Mouse (Mus musculus) midbrain, postnatal 0 days (tissue): ENCODE measurements around the gene Olfr1275. TPM values are rescaled to one million over a fixed set of nuclear protein-coding genes. Genes with fewer than 3 reads are reported as not detected.

Experiments
- ATAC-seq: fragments of 200-750 bp; cut with Nextera tagmentation; 2 replicates; pipeline ENCODE4 v1.8.0; 2017; ENCODE audit warnings: moderate number of reproducible peaks, mild to moderate bottlenecking, moderate TSS enrichment, moderate library complexity; ENCODE audit not compliant: low FRiP score
- DNase-seq: peaks from one replicate; pipeline ENCODE4 v3.0.0-alpha.2; 2015; ENCODE audit warnings: low spot score
- H3K27ac ChIP-seq: fragments of 300-500 bp; sonication (generic); 2 replicates; pipeline ENCODE4 v1.5.1; 2014; ENCODE audit warnings: low read depth, mild to moderate bottlenecking, low read length, mixed read lengths
- H3K27me3 ChIP-seq: fragments of 300-500 bp; sonication (generic); 2 replicates; pipeline ENCODE4 v1.6.1; 2014; ENCODE audit warnings: low read length, control low read depth, mixed read lengths; ENCODE audit not compliant: insufficient read depth
- H3K36me3 ChIP-seq: fragments of 300-500 bp; sonication (generic); 2 replicates; pipeline ENCODE4 v1.6.1; 2014; ENCODE audit warnings: low read length, control low read depth, mixed read lengths; ENCODE audit not compliant: insufficient read depth
- H3K4me1 ChIP-seq: fragments of 300-500 bp; sonication (generic); 2 replicates; pipeline ENCODE4 v1.6.1; 2014; ENCODE audit warnings: mild to moderate bottlenecking, control low read depth, antibody characterized with exemption, low read length, mixed read lengths; ENCODE audit not compliant: insufficient read depth
- H3K4me2 ChIP-seq: fragments of 300-500 bp; sonication (generic); 2 replicates; pipeline ENCODE4 v1.6.1; 2014; ENCODE audit warnings: low read depth, mild to moderate bottlenecking, low read length, mixed read lengths; ENCODE audit not compliant: poor library complexity, severe bottlenecking
- H3K4me3 ChIP-seq: fragments of 300-500 bp; sonication (generic); 2 replicates; pipeline ENCODE4 v1.5.1; 2014; ENCODE audit warnings: low read depth, mild to moderate bottlenecking, low read length, moderate library complexity
- H3K9ac ChIP-seq: fragments of 300-500 bp; sonication (generic); replicated peaks from 2 replicates; pipeline ENCODE4 v1.6.1; 2014; ENCODE audit warnings: mild to moderate bottlenecking, low read length, moderate library complexity, mixed read lengths; ENCODE audit not compliant: poor library complexity, severe bottlenecking
- H3K9me3 ChIP-seq: fragments of 300-500 bp; sonication (generic); 2 replicates; pipeline ENCODE4 v1.6.1; 2016; ENCODE audit warnings: low read length, control low read depth
- CTCF ChIP-seq: IDR thresholded peaks from 2 replicates; pipeline ENCODE4 v1.5.1; 2016; ENCODE audit warnings: antibody characterized with exemption, mild to moderate bottlenecking
- WGBS: fragments of 180-500 bp; shearing (Covaris S2); extraction: QIAGEN DNeasy Blood & Tissue Kit; methylation state at CpG from one replicate; pipeline ENCODE4 v1.1.7; 2014; 5-methylcytosine and 5-hydroxymethylcytosine counted together
- polyA plus RNA-seq: library from polyadenylated mRNA; unstranded; fragments of >200 nt; fragmentation: Nextera tagmentation; extraction: Ambion mirVana; gene quantifications from 2 replicates; pipeline ENCODE4 v1.2.1, GENCODE M21; 2015
- total RNA-seq: library from RNA; depleted of rRNA; stranded (reverse); fragments of >200 nt; gene quantifications from 2 replicates; pipeline ENCODE4 v1.2.3, GENCODE M21; 2014; rRNA removed

The Olfr1275 gene
- not detected in 2 replicates for total RNA-seq
- not detected in 2 replicates for polyA plus RNA-seq

- Histone ChIP-seq H3K4me2 (no peak within 1 kb of the TSS), H3K4me1 (no peaks in the 10 kb centered on the region), H3K4me3 (no peak within 1 kb of the TSS), H3K36me3 (no peaks in the 10 kb centered on the region), H3K27me3 (no peaks in the 10 kb centered on the region), H3K9me3 (no peaks in the 10 kb centered on the region), H3K9ac (no peak within 1 kb of the TSS), H3K27ac (no peak within 1 kb of the TSS)
- ATAC-seq (no peak), DNase-seq (no peak)
- 90% methylated on average over 1 of the region's 1 CpGs for WGBS
- no peak for TF ChIP-seq CTCF
Measured at GRCm38 (mm10) chr2:111235186-111235585, at the start of gene Olfr1275. Gene Olfr1275 (minus strand): TSS chr2:111235286.

DNA sequence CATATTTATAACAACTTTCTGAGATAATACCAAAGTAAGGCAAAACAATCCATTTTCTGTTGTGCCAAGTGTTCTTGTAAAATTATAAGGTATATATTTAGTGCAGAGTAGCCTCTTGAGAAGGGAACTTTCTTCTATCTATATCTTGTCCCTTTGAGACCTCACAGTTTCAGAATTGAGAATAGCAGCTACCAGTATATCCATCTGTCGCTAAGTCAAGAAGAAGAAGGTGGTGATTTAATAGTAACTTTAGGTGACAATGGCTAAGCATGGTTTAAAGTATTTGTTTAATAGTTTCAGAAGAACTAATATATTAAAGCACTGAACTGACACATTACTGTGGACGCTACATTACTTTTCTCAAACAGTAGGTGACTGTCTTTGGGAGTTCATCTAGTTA lies 38.9 kb upstream of the Olfr1275 start, which contains the start of gene Olfr1277:
Gene Olfr1277, minus strand, starts transcription at position 101 of the 400 bp plus-strand sequence.
- Histone ChIP-seq H3K4me2 (no peak within 1 kb of the TSS), H3K27me3 (no peaks in the 10 kb centered on the region), H3K4me3 (no peak within 1 kb of the TSS), H3K27ac (no peak within 1 kb of the TSS), H3K36me3 (no peaks in the 10 kb centered on the region), H3K9ac (no peak within 1 kb of the TSS), H3K9me3 (no peaks in the 10 kb centered on the region), H3K4me1 (no peaks in the 10 kb centered on the region)
- WGBS, result 78% methylated on average over 2 of the region's 2 CpGs
- TF ChIP-seq CTCF, result no peak
- ATAC-seq (no peak), DNase-seq (no peak)

DNA sequence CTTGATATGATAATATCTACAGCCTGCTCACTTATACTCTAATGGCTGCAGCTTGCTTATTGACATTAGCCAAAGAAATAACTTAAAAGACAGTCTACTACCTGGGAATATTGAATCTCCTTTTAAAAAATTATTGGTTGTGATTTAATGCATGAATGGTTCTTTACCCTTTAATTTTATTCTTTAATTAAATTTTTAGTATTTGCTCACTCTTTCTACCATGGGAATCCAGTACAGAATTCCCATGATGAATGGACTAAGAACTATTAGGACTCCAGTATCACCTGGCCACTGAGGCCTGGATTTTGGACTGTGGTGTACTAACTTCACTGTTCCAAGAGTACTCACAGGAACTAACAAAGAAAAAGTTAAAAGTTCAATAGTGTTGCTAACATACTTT lies 19.1 kb upstream of the Olfr1275 start, which contains the start of gene Olfr1276:
Gene Olfr1276, plus strand, starts transcription at position 301 of the 400 bp plus-strand sequence.
- no peak within 1 kb of the TSS for H3K4me3 ChIP-seq
- no peaks in the 10 kb centered on the region for H3K36me3 ChIP-seq
- ATAC-seq, result no peak
- no peak within 1 kb of the TSS for H3K27ac ChIP-seq
- H3K27me3 ChIP-seq, result no peaks in the 10 kb centered on the region
- no peaks in the 10 kb centered on the region for H3K9me3 ChIP-seq
- H3K4me1 ChIP-seq, result no peaks in the 10 kb centered on the region
- no peak within 1 kb of the TSS for H3K4me2 ChIP-seq
- H3K9ac ChIP-seq, result no peak within 1 kb of the TSS
- TF ChIP-seq CTCF, result no peak
- no peak for DNase-seq

DNA sequence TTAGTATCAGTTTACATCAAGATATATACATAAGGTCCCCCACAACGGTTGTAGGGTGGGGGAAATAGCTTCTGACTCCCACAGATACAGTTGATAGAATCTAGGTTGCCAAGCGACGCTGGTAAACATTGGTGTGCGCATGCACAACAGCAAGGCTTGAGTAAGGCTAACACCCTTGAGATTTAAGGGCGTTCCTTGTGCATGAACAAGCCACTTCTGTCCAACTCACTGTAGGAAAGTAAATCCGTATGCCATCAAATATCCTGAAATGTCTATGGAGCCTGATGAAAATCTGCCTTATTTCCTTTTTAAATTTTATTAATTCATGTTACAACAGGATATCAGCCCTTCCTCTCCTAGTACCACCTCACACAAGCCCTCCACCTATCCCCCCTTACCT lies 5.6 kb downstream of the Olfr1275 start, which contains the start of gene 4930430A15Rik:
Gene 4930430A15Rik, minus strand, starts transcription at position 101 of the 400 bp plus-strand sequence.
- 89% methylated on average over 6 of the region's 6 CpGs for WGBS
- Histone ChIP-seq H3K4me2 (no peak within 1 kb of the TSS), H3K4me1 (no peaks in the 10 kb centered on the region), H3K4me3 (no peak within 1 kb of the TSS), H3K9me3 (no peaks in the 10 kb centered on the region), H3K9ac (no peak within 1 kb of the TSS), H3K36me3 (no peaks in the 10 kb centered on the region), H3K27me3 (no peaks in the 10 kb centered on the region), H3K27ac (no peak within 1 kb of the TSS)
- ATAC-seq (no peak), DNase-seq (no peak)
- TF ChIP-seq CTCF, result no peak

- no peak for TF ChIP-seq CTCF
- Histone ChIP-seq H3K9ac (no peak overlapping the region), H3K9me3 (no peaks in the 10 kb centered on the region), H3K4me3 (no peak overlapping the region), H3K27ac (no peak overlapping the region), H3K36me3 (no peaks in the 10 kb centered on the region), H3K27me3 (no peaks in the 10 kb centered on the region), H3K4me1 (no peaks in the 10 kb centered on the region), H3K4me2 (no peak overlapping the region)
- DNase-seq, result no peak
- WGBS, result 93% methylated on average over 11 of the region's 11 CpGs
- no peak; the same call in 1 of the 2 replicates for ATAC-seq
Measured at GRCm38 (mm10) chr2:111182068-111182467, 53.0 kb downstream of the Olfr1275 start.

Other genes with a start within 250 kb of the Olfr1275 start
- gene Gm13941, start 129.3 kb downstream of the Olfr1275 start, total RNA-seq, result not detected in 2 replicates
- not detected in 2 replicates for gene Gm13941, start 129.3 kb downstream of the Olfr1275 start, polyA plus RNA-seq
- gene Gm15130, start 82.3 kb downstream of the Olfr1275 start, total RNA-seq, result not detected in 2 replicates
- not detected in 2 replicates for gene Gm15130, start 82.3 kb downstream of the Olfr1275 start, polyA plus RNA-seq
- not detected in 2 replicates for gene 4930430A15Rik, start 5.7 kb downstream of the Olfr1275 start, total RNA-seq
- gene 4930430A15Rik, start 5.7 kb downstream of the Olfr1275 start, polyA plus RNA-seq, result not detected in 2 replicates
- not detected in 2 replicates for gene Olfr1276, start 19.2 kb upstream of the Olfr1275 start, total RNA-seq
- gene Olfr1276, start 19.2 kb upstream of the Olfr1275 start, polyA plus RNA-seq, result not detected in 2 replicates
- not detected in 2 replicates for gene Olfr1277, start 38.8 kb upstream of the Olfr1275 start, total RNA-seq
- gene Olfr1277, start 38.8 kb upstream of the Olfr1275 start, polyA plus RNA-seq, result not detected in 2 replicates
- not detected in 2 replicates for gene Olfr1278, start 54.9 kb upstream of the Olfr1275 start, total RNA-seq
- not detected in 2 replicates for gene Olfr1278, start 54.9 kb upstream of the Olfr1275 start, polyA plus RNA-seq
- gene Olfr1279, start 65.3 kb upstream of the Olfr1275 start, total RNA-seq, result not detected in 2 replicates
- not detected in 2 replicates for gene Olfr1279, start 65.3 kb upstream of the Olfr1275 start, polyA plus RNA-seq
- not detected in 2 replicates for gene Olfr1280, start 78.7 kb upstream of the Olfr1275 start, total RNA-seq
- gene Olfr1280, start 78.7 kb upstream of the Olfr1275 start, polyA plus RNA-seq, result not detected in 2 replicates
- gene Olfr1281, start 91.2 kb upstream of the Olfr1275 start, total RNA-seq, result not detected in 2 replicates
- not detected in 2 replicates for gene Olfr1281, start 91.2 kb upstream of the Olfr1275 start, polyA plus RNA-seq
- not detected in 2 replicates for gene Olfr1282, start 100.8 kb upstream of the Olfr1275 start, total RNA-seq
- gene Olfr1282, start 100.8 kb upstream of the Olfr1275 start, polyA plus RNA-seq, result not detected in 2 replicates
- gene Olfr1283, start 131.5 kb upstream of the Olfr1275 start, total RNA-seq, result not detected in 2 replicates
- gene Olfr1283, start 131.5 kb upstream of the Olfr1275 start, polyA plus RNA-seq, result not detected in 2 replicates
- not detected in 2 replicates for gene Olfr1284, start 140.2 kb upstream of the Olfr1275 start, total RNA-seq
- gene Olfr1284, start 140.2 kb upstream of the Olfr1275 start, polyA plus RNA-seq, result not detected in 2 replicates
- not detected in 2 replicates for gene Olfr1286, start 187.8 kb upstream of the Olfr1275 start, total RNA-seq
- not detected in 2 replicates for gene Olfr1286, start 187.8 kb upstream of the Olfr1275 start, polyA plus RNA-seq
- gene Olfr1287, start 213.9 kb upstream of the Olfr1275 start, total RNA-seq, result not detected in 2 replicates
- not detected in 2 replicates for gene Olfr1287, start 213.9 kb upstream of the Olfr1275 start, polyA plus RNA-seq
- gene Olfr1288, start 238.8 kb upstream of the Olfr1275 start, total RNA-seq, result not detected in 2 replicates
- gene Olfr1288, start 238.8 kb upstream of the Olfr1275 start, polyA plus RNA-seq, result not detected in 2 replicates
- gene Olfr1289, start 245.5 kb upstream of the Olfr1275 start, total RNA-seq, result not detected in 2 replicates
- gene Olfr1289, start 245.5 kb upstream of the Olfr1275 start, polyA plus RNA-seq, result not detected in 2 replicates